In genomic region chr3:108328441-108328841, GRCm38 (mm10) we compare ENCODE assay signal across 9 mouse cellular contexts. TPM values are rescaled to one million over a fixed set of nuclear protein-coding genes. Genes with fewer than 3 reads are reported as not detected.
DNase-seq lines count a peak whose midpoint lies in the region; ATAC-seq and TF ChIP-seq lines count a peak whose summit lies in the region.
"Had no signal": no experiment of that assay in that cellular context is flagged by ENCODE, and none has a peak within 500 bp of the region (broad histone marks: within the 10 kb centered on the region; RNA-seq: fewer than 3 reads in every experiment).

No protein-coding gene starts in this region.

- TF ChIP-seq CTCF in left cerebral cortex, adult 2 months (IDR thresholded peaks at IDR 0.05): peak; percentile 7
- TF ChIP-seq CTCF in brain, embryonic 14.5 days (IDR thresholded peaks at IDR 0.05; ENCODE audit: borderline replicate concordance, extremely low read depth, insufficient read depth, insufficient read length): no peak
- peak; percentile 24; the same call in 1 of the 2 replicates for TF ChIP-seq CTCF in hindbrain, postnatal 0 days (IDR thresholded peaks at IDR 0.05; ENCODE audit: low read depth)

- H3K9me3 ChIP-seq in hindbrain, postnatal 0 days (ENCODE audit: low read length): no peaks in the 10 kb centered on the region
- no peaks in the 10 kb centered on the region for H3K9me3 ChIP-seq in limb, embryonic 14.5 days (ENCODE audit: control insufficient read depth, low read length)

- peak overlapping the region; percentile 48; the same call in 1 of the 2 replicates for H3K27ac ChIP-seq in left cerebral cortex, adult 2 months
- H3K27ac ChIP-seq in hindbrain, postnatal 0 days: peak overlapping the region; percentile 46
- H3K27ac ChIP-seq in limb, embryonic 14.5 days (replicated peaks; ENCODE audit: low read depth, low read length): peak overlapping the region; percentile 68

- H3K4me1 ChIP-seq in hindbrain, postnatal 0 days (ENCODE audit: insufficient read depth, low read length): no peaks in the 10 kb centered on the region
- H3K4me1 ChIP-seq in limb, embryonic 14.5 days (ENCODE audit: control insufficient read depth, insufficient read depth, low read length): peaks cover 10% of the 10 kb centered on the region

- no peak for TF ChIP-seq POLR2A in brain, embryonic 14.5 days (IDR thresholded peaks at IDR 0.05; ENCODE audit: borderline replicate concordance, extremely low read depth, insufficient read depth, insufficient read length, poor library complexity, severe bottlenecking)
- TF ChIP-seq POLR2A in limb, embryonic 14.5 days (IDR thresholded peaks at IDR 0.05; ENCODE audit: borderline replicate concordance, extremely low read depth, insufficient read depth, insufficient read length): no peak

- 25% methylated on average over 9 of the region's 9 CpGs for WGBS in hindbrain, postnatal 0 days
- WGBS in limb, embryonic 14.5 days: 60% methylated on average over 9 of the region's 9 CpGs

- intact Hi-C loops in left cerebral cortex, adult 2 months (cut with DNase I): loop anchor here (5.0 kb wide), 1 partner anchor 41 kb away; no protein-coding TSS in a partner anchor

- peaks cover 19% of the 10 kb centered on the region for H3K36me3 ChIP-seq in hindbrain, postnatal 0 days (ENCODE audit: insufficient read depth, low read length)
- H3K36me3 ChIP-seq in limb, embryonic 14.5 days (ENCODE audit: control insufficient read depth, insufficient read depth, low read length): peaks cover 30% of the 10 kb centered on the region

- ATAC-seq in hindbrain, postnatal 0 days: peak; percentile 89
- ATAC-seq in limb, embryonic 14.5 days (ENCODE audit: low FRiP score, low read depth): no peak

- peak in 1 of 2 experiments; percentile 52 for DNase-seq in left cerebral cortex, adult 2 months (ENCODE audit: extremely low spot score in 1 of 2, low spot score in 2 of 2)
- DNase-seq in left cerebral cortex, adult 9 months (ENCODE audit: low spot score in 2 of 2): no peak
- peak; percentile 90 for DNase-seq in brain, embryonic 14.5 days (ENCODE audit: low read depth)
- DNase-seq in gastrocnemius, postnatal 25 days: peak; percentile 42
- peak; percentile 77 for DNase-seq in hindbrain, postnatal 0 days (ENCODE audit: low spot score)
- DNase-seq in limb, embryonic 14.5 days (ENCODE audit: low spot score): no peak
- peak; percentile 72 for DNase-seq in ovary, postnatal 36 days (ENCODE audit: low spot score)
- no peak for DNase-seq in embryo, embryonic 11 days

- H3K9ac ChIP-seq in hindbrain, postnatal 0 days (replicated peaks; ENCODE audit: low read length): no peak overlapping the region
- peak overlapping the region; percentile 28; the same call in 1 of the 2 replicates for H3K9ac ChIP-seq in limb, embryonic 14.5 days (ENCODE audit: low read depth, low read length, severe bottlenecking)

- no peaks in the 10 kb centered on the region for H3K27me3 ChIP-seq in hindbrain, postnatal 0 days (ENCODE audit: insufficient read depth, low read length)
- no peaks in the 10 kb centered on the region for H3K27me3 ChIP-seq in limb, embryonic 14.5 days (ENCODE audit: control insufficient read depth, insufficient read depth, low read length)

- no peak overlapping the region for H3K4me3 ChIP-seq in left cerebral cortex, adult 2 months
- H3K4me3 ChIP-seq in hindbrain, postnatal 0 days (ENCODE audit: low read length): no peak overlapping the region
- no peak overlapping the region for H3K4me3 ChIP-seq in limb, embryonic 14.5 days (replicated peaks; ENCODE audit: low read length)

- no peak overlapping the region for H3K4me2 ChIP-seq in hindbrain, postnatal 0 days (ENCODE audit: low read depth, low read length)
- no peak overlapping the region for H3K4me2 ChIP-seq in limb, embryonic 14.5 days (replicated peaks; ENCODE audit: low read depth, low read length, severe bottlenecking)

RNA-seq across cellular contexts. Expression of gene Mybphl, which starts 36.3 kb away (rescaled TPM):
- 1 to 10 TPM in 1 of 2 experiments, not detected in 1; 1.0 TPM for total RNA-seq in left cerebral cortex, adult 2 months (2021)
- 0.10 and 0.12 TPM in 2 replicates for polyA plus RNA-seq in brain, embryonic 14.5 days (2012; rRNA removed)
- not detected for total RNA-seq in gastrocnemius, postnatal 25 days (2021)
- total RNA-seq in hindbrain, postnatal 0 days (2014; rRNA removed): 0.36 TPM in 1 of 2 replicates, not detected in the other
- 0.11 and 0.19 TPM in 2 replicates for polyA plus RNA-seq in hindbrain, postnatal 0 days (2015; fragmentation: Nextera tagmentation; extraction: Ambion mirVana)
- polyA plus RNA-seq in limb, embryonic 14.5 days (2012; rRNA removed): not detected in 2 replicates
- polyA plus RNA-seq in limb, embryonic 14.5 days (2014; fragmentation: Nextera tagmentation; extraction: Ambion mirVana): not detected in 2 replicates
- total RNA-seq: ES-E14 had no signal

RNA-seq across cellular contexts. Expression of gene Sort1, which starts 44.6 kb away (rescaled TPM):
- total RNA-seq in left cerebral cortex, adult 2 months (2021): 100 to 1,000 TPM; 310 to 316 TPM
- 74.2 and 79.2 TPM in 2 replicates for polyA plus RNA-seq in brain, embryonic 14.5 days (2012; rRNA removed)
- total RNA-seq in gastrocnemius, postnatal 25 days (2021): 10 to 100 TPM; 34.0 to 48.3 TPM
- 65.0 and 73.9 TPM in 2 replicates for total RNA-seq in hindbrain, postnatal 0 days (2014; rRNA removed)
- 11.7 and 13.3 TPM in 2 replicates for polyA plus RNA-seq in hindbrain, postnatal 0 days (2015; fragmentation: Nextera tagmentation; extraction: Ambion mirVana)
- polyA plus RNA-seq in limb, embryonic 14.5 days (2012; rRNA removed): 30.4 and 35.6 TPM in 2 replicates
- 17.9 and 19.1 TPM in 2 replicates for polyA plus RNA-seq in limb, embryonic 14.5 days (2014; fragmentation: Nextera tagmentation; extraction: Ambion mirVana)

RNA-seq across cellular contexts. Expression of gene Psrc1, which starts 55.2 kb away (rescaled TPM):
- 10 to 100 TPM; 18.9 to 21.2 TPM for total RNA-seq in left cerebral cortex, adult 2 months (2021)
- polyA plus RNA-seq in brain, embryonic 14.5 days (2012; rRNA removed): 27.1 and 71.0 TPM in 2 replicates
- total RNA-seq in gastrocnemius, postnatal 25 days (2021): under 1 TPM in 1 of 2 experiments, not detected in 1; 0.32 TPM
- 11.0 and 15.0 TPM in 2 replicates for total RNA-seq in hindbrain, postnatal 0 days (2014; rRNA removed)
- 8.4 and 11.0 TPM in 2 replicates for polyA plus RNA-seq in hindbrain, postnatal 0 days (2015; fragmentation: Nextera tagmentation; extraction: Ambion mirVana)
- 86.7 and 91.5 TPM in 2 replicates for polyA plus RNA-seq in limb, embryonic 14.5 days (2012; rRNA removed)
- 38.0 and 39.1 TPM in 2 replicates for polyA plus RNA-seq in limb, embryonic 14.5 days (2014; fragmentation: Nextera tagmentation; extraction: Ambion mirVana)

Comparison
In these comparisons a context has a peak if more than half of its experiments do, and no peak if none do; other contexts are left out.
1. DNase-seq: peak in brain, embryonic 14.5 days (single experiment), gastrocnemius, postnatal 25 days (single experiment), hindbrain, postnatal 0 days (single experiment) and ovary, postnatal 36 days (single experiment); none in left cerebral cortex, adult 9 months (0 of 2), limb, embryonic 14.5 days (single experiment) and embryo, embryonic 11 days (single experiment).
2. Peak in every context shown above with its lines, with median percentiles within 50 percentile points of each other: H3K27ac ChIP-seq.